Mouse (Mus musculus) hindbrain, postnatal 0 days (tissue): ENCODE results near the gene Fam83c. TPM values are rescaled to one million over a fixed set of nuclear protein-coding genes. Genes with fewer than 3 reads are reported as not detected.

ENCODE experiments used
- ATAC-seq: fragments of 200-750 bp; cut with Nextera tagmentation; 2 replicates; pipeline ENCODE4 v1.8.0; 2017; ENCODE audit warnings: mild to moderate bottlenecking, moderate TSS enrichment, moderate library complexity
- DNase-seq: peaks from one replicate; pipeline ENCODE4 v3.0.0-alpha.2; 2015; ENCODE audit warnings: low spot score
- H3K27ac ChIP-seq: fragments of 300-500 bp; sonication (generic); 2 replicates; pipeline ENCODE4 v1.5.1; 2014; ENCODE audit warnings: mild to moderate bottlenecking
- H3K27me3 ChIP-seq: fragments of 300-500 bp; sonication (generic); 2 replicates; pipeline ENCODE4 v1.6.1; 2014; ENCODE audit warnings: low read length, mixed read lengths; ENCODE audit not compliant: insufficient read depth
- H3K36me3 ChIP-seq: fragments of 300-500 bp; sonication (generic); 2 replicates; pipeline ENCODE4 v1.6.1; 2014; ENCODE audit warnings: low read length, mixed read lengths; ENCODE audit not compliant: insufficient read depth
- H3K4me1 ChIP-seq: fragments of 300-500 bp; sonication (generic); 2 replicates; pipeline ENCODE4 v1.6.1; 2014; ENCODE audit warnings: antibody characterized with exemption, low read length, mixed read lengths; ENCODE audit not compliant: insufficient read depth
- H3K4me2 ChIP-seq: fragments of 300-500 bp; sonication (generic); 2 replicates; pipeline ENCODE4 v1.6.1; 2014; ENCODE audit warnings: low read depth, mild to moderate bottlenecking, low read length, moderate library complexity, mixed read lengths
- H3K4me3 ChIP-seq: fragments of 300-500 bp; sonication (generic); 2 replicates; pipeline ENCODE4 v1.5.1; 2014; ENCODE audit warnings: low read length
- H3K9ac ChIP-seq: fragments of 300-500 bp; sonication (generic); replicated peaks from 2 replicates; pipeline ENCODE4 v1.6.1; 2014; ENCODE audit warnings: mild to moderate bottlenecking, low read length, moderate library complexity, mixed read lengths
- H3K9me3 ChIP-seq: fragments of 300-500 bp; sonication (generic); 2 replicates; pipeline ENCODE4 v1.6.1; 2016; ENCODE audit warnings: low read length, mixed read lengths
- CTCF ChIP-seq: IDR thresholded peaks from 2 replicates; pipeline ENCODE4 v1.5.1; 2016; ENCODE audit warnings: antibody characterized with exemption, control low read depth, low read depth
- WGBS: fragments of 180-500 bp; shearing (Covaris S2); extraction: QIAGEN DNeasy Blood & Tissue Kit; methylation state at CpG from one replicate; pipeline ENCODE4 v1.1.7; 2014; 5-methylcytosine and 5-hydroxymethylcytosine counted together
- polyA plus RNA-seq: library from polyadenylated mRNA; unstranded; fragments of >200 nt; fragmentation: Nextera tagmentation; extraction: Ambion mirVana; gene quantifications from 2 replicates; pipeline ENCODE4 v1.2.1, GENCODE M21; 2015
- total RNA-seq: library from RNA; depleted of rRNA; stranded (reverse); fragments of >200 nt; gene quantifications from 2 replicates; pipeline ENCODE4 v1.2.3, GENCODE M21; 2014

Fam83c gene
- total and polyA plus RNA-seq, 2 experiments from 2014 or later, result 0.15 TPM; not detected in 1

DNA sequence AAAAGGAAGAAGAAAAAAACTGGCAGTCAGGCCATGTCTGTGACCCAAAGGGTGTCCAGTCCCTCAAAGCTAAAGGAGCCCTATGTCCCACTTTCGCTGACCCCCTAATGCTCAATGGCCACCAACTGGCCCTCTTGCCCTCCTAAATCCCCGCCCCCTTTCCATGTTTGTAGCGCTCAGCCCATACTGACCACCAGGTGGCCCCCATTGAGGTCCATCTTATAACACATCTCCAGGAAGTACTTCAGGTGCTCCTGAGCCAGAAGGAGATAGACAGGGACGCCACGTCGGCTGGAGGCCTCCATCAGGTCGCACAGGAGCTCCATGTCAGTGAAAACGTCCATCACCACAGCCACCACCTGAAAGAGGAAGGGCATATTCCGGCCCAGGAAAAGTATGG is 3.4 kb downstream of the Fam83c start:
- peaks cover 5% of the 10 kb centered on the region; the same call in 1 of the 2 replicates for H3K4me1 ChIP-seq
- WGBS, result 64% methylated on average over 9 of the region's 9 CpGs
- peak; percentile 53 for TF ChIP-seq CTCF
- H3K27me3 ChIP-seq, result no peaks in the 10 kb centered on the region
- no peak overlapping the region for H3K9ac ChIP-seq
- H3K4me3 ChIP-seq, result no peak overlapping the region
- H3K36me3 ChIP-seq, result no peaks in the 10 kb centered on the region
- ATAC-seq (no peak), DNase-seq (no peak)
- H3K9me3 ChIP-seq, result no peaks in the 10 kb centered on the region
- H3K4me2 ChIP-seq, result no peak overlapping the region
- H3K27ac ChIP-seq, result no peak overlapping the region

DNA sequence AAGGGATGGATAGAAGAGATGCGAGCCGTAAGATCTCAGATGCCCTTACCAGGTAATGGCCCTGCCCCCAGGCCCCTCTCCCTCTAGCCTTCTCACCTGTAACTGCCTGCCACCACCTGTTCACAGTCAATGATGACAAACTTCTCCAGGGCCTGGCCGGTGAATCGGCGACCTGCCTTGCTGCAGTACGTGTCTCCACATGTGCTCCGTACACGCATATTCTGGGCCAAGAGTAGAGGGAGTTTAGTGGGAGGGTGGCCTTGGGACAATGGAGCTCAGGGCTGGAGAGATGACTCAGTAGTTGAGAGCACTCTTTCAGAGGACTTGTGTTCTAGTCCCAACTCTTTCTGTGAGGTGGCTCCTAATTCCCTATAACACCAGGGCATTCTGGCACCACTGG is 3.8 kb downstream of the Fam83c start:
- no peak overlapping the region for H3K4me3 ChIP-seq
- WGBS, result 89% methylated on average over 8 of the region's 8 CpGs
- no peak overlapping the region for H3K27ac ChIP-seq
- no peak for TF ChIP-seq CTCF
- no peak for DNase-seq
- no peak for ATAC-seq
- H3K9ac ChIP-seq, result no peak overlapping the region
- H3K9me3 ChIP-seq, result no peaks in the 10 kb centered on the region
- H3K27me3 ChIP-seq, result no peaks in the 10 kb centered on the region
- H3K4me1 ChIP-seq, result peaks cover 5% of the 10 kb centered on the region; the same call in 1 of the 2 replicates
- H3K4me2 ChIP-seq, result no peak overlapping the region
- H3K36me3 ChIP-seq, result no peaks in the 10 kb centered on the region

DNA sequence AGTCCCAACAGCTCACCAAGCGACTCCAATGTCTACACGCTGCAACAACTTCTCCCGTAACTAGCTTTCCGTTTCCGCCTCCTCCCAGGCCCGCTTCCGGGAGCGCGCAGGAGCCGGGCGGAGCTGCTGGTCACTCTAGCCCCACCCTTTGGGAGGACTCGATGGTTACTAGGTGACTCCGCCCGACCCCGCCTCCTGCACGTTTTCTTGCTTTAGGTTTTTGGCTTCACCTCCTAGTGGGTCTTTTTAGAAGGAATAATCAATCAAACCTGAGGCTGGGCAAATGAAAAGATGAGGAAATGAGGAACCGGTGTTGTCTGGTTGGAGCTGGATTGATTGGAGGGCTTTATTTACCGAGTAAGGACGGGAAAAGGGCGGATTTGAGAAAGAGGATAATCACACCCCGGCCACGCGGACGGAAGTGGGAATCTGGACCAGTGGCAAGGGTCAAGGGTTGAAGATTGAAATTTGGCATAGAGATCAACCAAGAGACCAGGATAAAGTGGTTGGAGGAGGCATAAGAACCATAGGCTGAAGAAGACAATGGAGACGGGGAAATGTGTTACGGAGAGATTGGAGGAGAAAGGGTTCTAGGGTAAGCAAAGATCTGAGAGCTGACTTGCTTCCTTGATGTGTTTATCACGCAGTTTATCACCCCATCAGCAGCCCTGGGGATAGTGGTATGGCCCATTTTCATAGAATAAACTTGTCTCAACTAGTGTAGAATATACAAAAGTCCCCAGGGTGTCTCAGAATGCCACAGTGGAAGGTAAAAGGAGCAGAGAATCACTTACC is 7.8 kb downstream of the Fam83c start, which contains the start of gene Eif6:
Eif6 (minus strand) TSS at position 296 of the 795 bp plus-strand sequence.
- ATAC-seq, result peak; percentile 95
- Histone ChIP-seq H3K27ac (peak within 1 kb of the TSS; percentile 84), H3K36me3 (peaks cover 20% of the 10 kb centered on the region; the same call in 1 of the 2 replicates), H3K4me1 (peaks cover 5% of the 10 kb centered on the region; the same call in 1 of the 2 replicates), H3K9ac (peak within 1 kb of the TSS; percentile 74), H3K27me3 (no peaks in the 10 kb centered on the region), H3K9me3 (no peaks in the 10 kb centered on the region), H3K4me2 (peak within 1 kb of the TSS; percentile 84), H3K4me3 (peak within 1 kb of the TSS; percentile 66)
- 1% methylated on average over 27 of the region's 27 CpGs for WGBS
- TF ChIP-seq CTCF, result no peak
- peak; percentile 95 for DNase-seq

DNA sequence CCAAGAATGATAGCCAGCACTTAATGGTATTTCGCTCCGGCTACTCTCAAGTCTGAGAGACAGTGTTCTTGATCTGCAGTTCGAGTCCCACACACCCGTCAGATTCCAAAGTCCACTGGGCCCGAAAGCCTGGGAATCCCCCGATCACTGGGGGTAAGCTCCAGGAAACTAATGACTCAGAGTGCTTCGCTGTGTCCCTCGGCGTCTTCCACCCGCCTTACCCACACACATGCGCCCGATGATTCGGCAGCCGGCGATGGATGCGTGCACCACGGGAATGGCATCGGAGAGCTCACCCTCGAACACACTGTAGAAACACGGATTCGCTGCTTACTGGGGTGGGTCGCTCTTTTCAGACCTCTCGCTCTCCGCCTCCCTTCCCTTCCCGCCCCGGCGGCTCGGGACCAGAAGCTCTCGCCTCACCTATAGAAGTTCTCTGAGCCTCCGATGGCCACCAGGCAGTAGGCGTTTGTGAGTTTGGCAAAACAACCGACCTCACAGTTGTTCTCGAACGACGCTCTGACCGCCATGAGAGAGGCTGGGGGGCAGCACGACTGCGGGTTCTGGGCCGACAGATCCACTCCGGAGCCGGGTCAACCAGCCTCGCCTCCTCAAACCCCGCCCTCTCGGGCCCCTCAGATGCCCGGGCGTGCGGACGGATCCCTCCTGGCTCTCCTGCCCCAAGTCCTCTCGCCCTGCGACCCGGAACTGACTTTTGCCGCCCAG is 8.6 kb downstream of the Fam83c start:
- Histone ChIP-seq H3K36me3 (peaks cover 26% of the 10 kb centered on the region; the same call in 1 of the 2 replicates), H3K27me3 (no peaks in the 10 kb centered on the region), H3K9ac (peak overlapping the region; percentile 74), H3K4me2 (peak overlapping the region; percentile 84), H3K4me1 (peaks cover 5% of the 10 kb centered on the region; the same call in 1 of the 2 replicates), H3K27ac (peak overlapping the region; percentile 84), H3K9me3 (no peaks in the 10 kb centered on the region), H3K4me3 (peak overlapping the region; percentile 66)
- DNase-seq (no peak), ATAC-seq (no peak; the same call in 1 of the 2 replicates)
- WGBS, result 3% methylated on average over 52 of the region's 52 CpGs
- no peak for TF ChIP-seq CTCF

DNA sequence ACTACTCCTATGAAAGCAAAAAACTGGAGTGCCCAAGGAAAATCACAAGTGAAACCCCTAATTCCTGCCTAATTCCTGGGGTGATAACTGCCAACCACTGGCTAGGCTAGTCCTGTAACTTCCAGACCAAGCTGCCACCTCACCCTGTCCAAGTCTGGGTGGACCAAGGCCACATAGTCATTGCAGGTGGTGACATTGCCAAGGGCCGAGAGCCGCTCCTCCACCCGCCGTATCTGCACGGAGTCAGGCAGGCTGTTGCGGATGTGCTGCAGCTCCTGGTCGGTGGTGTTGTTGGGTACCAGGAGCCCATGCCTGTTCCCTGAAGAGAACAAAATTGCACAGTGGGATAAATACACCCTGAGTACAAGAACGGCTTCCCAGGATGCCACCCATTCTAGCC is 10.9 kb downstream of the Fam83c start:
- Histone ChIP-seq H3K9me3 (no peaks in the 10 kb centered on the region), H3K4me3 (no peak overlapping the region), H3K36me3 (peaks cover 31% of the 10 kb centered on the region), H3K4me1 (peaks cover 15% of the 10 kb centered on the region), H3K27ac (no peak overlapping the region), H3K9ac (no peak overlapping the region), H3K27me3 (no peaks in the 10 kb centered on the region), H3K4me2 (no peak overlapping the region)
- DNase-seq (no peak), ATAC-seq (no peak)
- WGBS, result 93% methylated on average over 8 of the region's 8 CpGs
- no peak for TF ChIP-seq CTCF

DNA sequence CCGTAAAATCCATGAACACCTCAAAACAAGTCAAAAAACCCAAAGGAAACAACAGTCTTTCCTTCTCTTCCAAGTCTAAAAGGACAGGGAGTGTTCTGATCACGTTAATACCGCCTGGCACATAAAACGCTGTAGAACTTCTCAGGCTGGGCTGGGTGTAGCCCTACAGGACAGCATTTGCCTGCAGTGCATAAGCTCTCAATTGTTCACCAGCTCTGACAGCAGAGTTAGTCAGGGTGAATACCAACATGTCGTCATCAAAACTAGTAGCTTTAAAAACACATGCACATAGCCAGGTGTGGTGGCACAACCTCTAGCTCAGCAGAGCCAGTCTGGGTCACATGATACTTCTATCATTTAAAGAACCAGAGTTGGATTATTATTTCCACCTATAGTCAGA is 13.9 kb downstream of the Fam83c start:
- H3K4me2 ChIP-seq, result no peak overlapping the region
- H3K36me3 ChIP-seq, result peaks cover 37% of the 10 kb centered on the region
- ATAC-seq (no peak), DNase-seq (no peak)
- H3K4me1 ChIP-seq, result peaks cover 20% of the 10 kb centered on the region
- no peak overlapping the region for H3K4me3 ChIP-seq
- 86% methylated on average over 5 of the region's 5 CpGs for WGBS
- H3K9ac ChIP-seq, result no peak overlapping the region
- no peak for TF ChIP-seq CTCF
- H3K27ac ChIP-seq, result no peak overlapping the region
- H3K27me3 ChIP-seq, result no peaks in the 10 kb centered on the region
- H3K9me3 ChIP-seq, result no peaks in the 10 kb centered on the region
